Mouse (Mus musculus): ENCODE results near the gene Tgfbr3l. TPM values are rescaled to one million over a fixed set of nuclear protein-coding genes. Genes with fewer than 3 reads are reported as not detected.

Tgfbr3l gene
- polyA plus RNA-seq, 1 experiment: 27.5 TPM

DNA sequence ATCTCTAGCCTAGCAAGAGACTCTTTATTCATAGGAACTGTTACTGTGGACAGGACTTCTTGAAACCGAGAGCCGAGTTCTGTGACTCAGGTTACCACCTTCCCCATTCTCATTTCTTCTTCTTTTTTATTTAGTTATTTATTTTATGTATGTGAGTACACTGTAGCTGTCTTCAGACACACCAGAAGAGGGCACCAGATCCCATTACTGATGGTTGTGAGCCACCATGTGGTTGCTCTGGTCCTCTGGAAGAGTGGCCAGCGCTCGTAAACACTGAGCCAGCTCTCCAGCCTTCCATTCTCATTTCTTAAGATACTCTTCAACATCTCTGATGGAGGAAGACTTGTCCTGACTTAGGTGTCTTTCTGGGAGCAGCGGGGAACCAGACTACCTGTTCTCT, 44.7 kb downstream of the Tgfbr3l start:
- no peak overlapping the region for H3K4me3 ChIP-seq (ENCODE audit: insufficient read depth, low read length)

GRCm38 (mm10) chr8:4297822-4298221, 49.8 kb downstream of the Tgfbr3l start:
- Histone ChIP-seq H3K4me1 (ENCODE audit: control insufficient read depth, insufficient read depth, low read length) (no peaks in the 10 kb centered on the region), H3K27ac (ENCODE audit: insufficient read depth, low read length) (no peak overlapping the region), H3K4me3 (ENCODE audit: insufficient read depth, low read length) (no peak overlapping the region)
- TF ChIP-seq CTCF (IDR thresholded peaks at IDR 0.05; ENCODE audit: extremely low read depth, insufficient read depth, low read length) (no peak), POLR2A (IDR thresholded peaks at IDR 0.05; ENCODE audit: extremely low read depth, insufficient read depth, low read length) (no peak)

More for the DNA sequence above, 44.7 kb downstream of the Tgfbr3l start:
- no peak overlapping the region for H3K27ac ChIP-seq (ENCODE audit: insufficient read depth, low read length)
- no peak for TF ChIP-seq CTCF (IDR thresholded peaks at IDR 0.05; ENCODE audit: extremely low read depth, insufficient read depth, low read length)
- no peak for TF ChIP-seq POLR2A (IDR thresholded peaks at IDR 0.05; ENCODE audit: extremely low read depth, insufficient read depth, low read length)
- H3K4me1 ChIP-seq (ENCODE audit: control insufficient read depth, insufficient read depth, low read length): no peaks in the 10 kb centered on the region

Other genes starting within 250 kb of the Tgfbr3l start
- 0.54 and 0.61 TPM in 2 replicates for gene Cd209f, start 142.4 kb upstream of the Tgfbr3l start, polyA plus RNA-seq (2012; rRNA removed)
- gene Cd209g, start 114.1 kb upstream of the Tgfbr3l start, polyA plus RNA-seq (2012; rRNA removed): 0.09 and 0.23 TPM in 2 replicates
- gene Evi5l, start 81.6 kb upstream of the Tgfbr3l start, polyA plus RNA-seq (2012; rRNA removed): 74.9 and 75.3 TPM in 2 replicates
- gene Prr36, start 30.8 kb upstream of the Tgfbr3l start, polyA plus RNA-seq (2012; rRNA removed): 16.7 and 18.6 TPM in 2 replicates
- 0.04 TPM in 1 of 2 replicates, not detected in the other for gene Lrrc8e, start 21.4 kb upstream of the Tgfbr3l start, polyA plus RNA-seq (2012; rRNA removed)
- gene Map2k7, start 9.5 kb upstream of the Tgfbr3l start, polyA plus RNA-seq (2012; rRNA removed): 60.4 and 60.6 TPM in 2 replicates
- 4.8 and 5.8 TPM in 2 replicates for gene Gm49320, start 9.3 kb upstream of the Tgfbr3l start, polyA plus RNA-seq (2012; rRNA removed)
- 48.8 and 48.9 TPM in 2 replicates for gene Snapc2, start 4.9 kb downstream of the Tgfbr3l start, polyA plus RNA-seq (2012; rRNA removed)
- gene Ctxn1, start 11.1 kb downstream of the Tgfbr3l start, polyA plus RNA-seq (2012; rRNA removed): 1,021 and 1,048 TPM in 2 replicates
- 92.9 and 111 TPM in 2 replicates for gene Timm44, start 27.7 kb downstream of the Tgfbr3l start, polyA plus RNA-seq (2012; rRNA removed)
- gene Ccl25, start 77.0 kb downstream of the Tgfbr3l start, polyA plus RNA-seq (2012; rRNA removed): 16.1 and 16.4 TPM in 2 replicates
- gene Elavl1, start 77.2 kb downstream of the Tgfbr3l start, polyA plus RNA-seq (2012; rRNA removed): 35.1 and 35.6 TPM in 2 replicates
- gene Cers4, start 244.8 kb downstream of the Tgfbr3l start, polyA plus RNA-seq (2012; rRNA removed): 56.0 and 62.6 TPM in 2 replicates